Mouse (Mus musculus) kidney, adult 2 months (tissue): ENCODE measurements around the gene Gm49318. TPM values are rescaled to one million over a fixed set of nuclear protein-coding genes. Genes with fewer than 3 reads are reported as not detected.

Experiments used
- DNase-seq: peaks from one replicate; pipeline ENCODE4 v3.0.0; 2021
- H3K27ac ChIP-seq: fragments of 200-500 bp; 2 replicates; pipeline ENCODE4 v1.5.1; 2012; ENCODE audit warnings: low read depth, low read length, control low read depth, inconsistent platforms; ENCODE audit not compliant: insufficient read depth
- H3K27me3 ChIP-seq: fragments of 200-500 bp; replicated peaks from 2 replicates; pipeline ENCODE4 v1.6.1; 2012; ENCODE audit warnings: mild to moderate bottlenecking, moderate library complexity, low read length, inconsistent platforms; ENCODE audit not compliant: control insufficient read depth, insufficient read depth
- H3K36me3 ChIP-seq: fragments of 200-500 bp; 2 replicates; pipeline ENCODE4 v1.6.1; 2012; ENCODE audit warnings: mild to moderate bottlenecking, moderate library complexity, low read length, inconsistent platforms; ENCODE audit not compliant: control insufficient read depth, insufficient read depth
- H3K4me1 ChIP-seq: fragments of 200-500 bp; 2 replicates; pipeline ENCODE4 v1.6.1; 2011; ENCODE audit warnings: low read length; ENCODE audit not compliant: control insufficient read depth, insufficient read depth
- H3K4me3 ChIP-seq: fragments of 200-500 bp; 2 replicates; pipeline ENCODE4 v1.5.1; 2011; ENCODE audit warnings: mild to moderate bottlenecking, low read depth, low read length, control low read depth; ENCODE audit not compliant: insufficient read depth
- CTCF ChIP-seq: fragments of 200-500 bp; conservative IDR thresholded peaks from 2 replicates; pipeline ENCODE4 v1.5.1; 2011; ENCODE audit warnings: low read depth, mild to moderate bottlenecking, control low read depth, low read length, moderate library complexity, mixed read lengths; ENCODE audit not compliant: insufficient read depth, insufficient read length
- POLR2A ChIP-seq: fragments of 200-500 bp; IDR thresholded peaks from one replicate; pipeline ENCODE4 v1.6.1; 2011; ENCODE audit warnings: low read depth, low read length, control low read depth
- WGBS: fragments of 180-500 bp; shearing (Covaris S2); methylation state at CpG from one replicate; pipeline ENCODE4 v1.1.7; 2018; 5-methylcytosine and 5-hydroxymethylcytosine counted together
- polyA plus RNA-seq: library from polyadenylated mRNA; depleted of rRNA; stranded (reverse); fragments of >200 nt; gene quantifications from 2 replicates; pipeline ENCODE4 v1.2.3, GENCODE M21; 2012; rRNA removed

Gm49318 gene
- not detected in 2 replicates for polyA plus RNA-seq

DNA sequence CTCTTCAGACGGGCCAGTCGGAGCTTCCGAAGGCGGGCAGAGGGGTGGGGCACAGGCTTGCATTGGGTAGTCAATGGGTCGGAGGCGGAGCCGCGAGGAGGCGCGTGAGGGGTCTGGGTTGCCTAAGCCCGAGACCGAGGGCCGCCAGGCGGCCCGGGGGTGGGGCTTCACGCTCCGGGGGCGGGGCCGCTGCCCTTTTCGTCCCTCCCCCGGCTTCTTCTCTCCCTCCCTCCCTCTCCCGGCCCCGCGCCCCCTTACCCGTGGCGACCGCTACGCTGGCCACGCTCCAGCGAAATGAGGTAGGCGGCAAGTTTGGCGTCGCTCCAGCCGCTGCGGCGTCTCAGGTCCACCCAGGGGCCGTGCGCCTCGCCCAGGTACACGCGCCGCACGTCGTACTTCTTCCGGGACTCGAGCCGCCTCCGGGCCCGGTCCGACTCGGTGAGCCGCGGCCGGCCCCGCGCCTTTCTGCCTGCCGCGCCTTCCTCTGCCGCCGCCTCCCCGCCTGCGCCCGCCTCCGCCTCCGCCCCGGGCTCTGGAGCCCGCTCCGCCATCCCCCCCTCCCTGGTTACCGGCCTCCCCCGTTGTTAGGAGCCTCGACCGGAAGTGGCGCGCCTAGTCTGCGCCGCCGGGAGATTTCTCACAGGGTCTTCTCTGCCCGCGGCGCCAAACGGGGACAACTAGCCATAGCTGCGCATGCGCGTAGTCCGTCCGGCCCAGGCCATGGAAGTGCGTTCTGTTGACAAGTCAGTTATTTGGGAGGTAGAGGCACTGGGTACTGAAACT is at the start of gene Gm49318, which contains the start of gene Zfp653:
TSS of gene Gm49318 (minus strand) at position 469 of the 783 bp plus-strand sequence.
TSS of gene Zfp653 (minus strand) at position 586 of the 783 bp plus-strand sequence.
- Histone ChIP-seq H3K36me3 (no peaks in the 10 kb centered on the region; the same call in 1 of the 2 replicates), H3K27ac (peak within 1 kb of the TSS; percentile 86), H3K27me3 (no peaks in the 10 kb centered on the region), H3K4me3 (peak within 1 kb of the TSS; percentile 85), H3K4me1 (peaks cover 5% of the 10 kb centered on the region; the same call in 1 of the 2 replicates)
- peak; percentile 99 for DNase-seq
- WGBS, result 1% methylated on average over 83 of the region's 87 CpGs
- TF ChIP-seq CTCF, result no peak
- peak; percentile 62 for TF ChIP-seq POLR2A

GRCm38 (mm10) chr9:22119543-22119942 is 48.5 kb upstream of the Gm49318 start:
- Histone ChIP-seq H3K36me3 (no peaks in the 10 kb centered on the region), H3K27ac (no peak overlapping the region), H3K27me3 (no peaks in the 10 kb centered on the region), H3K4me1 (no peaks in the 10 kb centered on the region), H3K4me3 (no peak overlapping the region)
- WGBS, result 88% methylated on average over 4 of the region's 4 CpGs
- DNase-seq, result peak; percentile 5
- TF ChIP-seq CTCF, result no peak
- no peak for TF ChIP-seq POLR2A

DNA sequence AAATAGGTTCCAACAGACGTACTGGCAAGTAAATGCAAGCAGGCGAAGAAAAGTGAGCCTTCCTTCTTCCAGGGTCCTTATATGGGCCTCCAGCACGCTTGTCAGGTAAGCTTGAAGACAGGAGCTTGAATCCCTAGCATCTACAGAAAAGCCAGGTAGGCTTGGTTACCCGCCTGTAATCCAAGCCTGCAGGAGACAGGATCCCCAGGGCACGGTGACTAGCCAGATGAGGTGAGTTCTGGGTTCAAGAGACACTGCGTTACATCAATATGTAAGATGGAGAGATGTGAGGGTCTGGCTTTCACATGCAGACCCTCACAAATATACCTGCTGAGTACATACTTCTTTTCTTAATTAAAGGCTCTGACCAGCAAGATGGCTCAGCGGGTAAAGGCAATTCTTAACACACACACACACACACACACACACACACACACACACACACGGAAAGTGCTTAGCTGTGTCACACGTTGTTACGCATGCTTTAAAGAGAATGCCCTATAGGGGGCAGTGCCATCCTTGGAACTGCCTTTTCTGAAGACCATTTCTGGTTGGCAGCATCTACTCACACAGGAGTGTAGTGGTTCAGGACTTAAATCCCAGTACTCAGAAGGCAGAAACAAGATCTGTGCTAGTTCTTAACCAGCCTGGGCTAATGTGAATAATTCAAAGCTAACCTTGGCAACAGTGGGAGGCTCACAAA is 46.8 kb upstream of the Gm49318 start:
- Histone ChIP-seq H3K27me3 (no peaks in the 10 kb centered on the region), H3K4me3 (no peak overlapping the region), H3K36me3 (no peaks in the 10 kb centered on the region), H3K4me1 (no peaks in the 10 kb centered on the region), H3K27ac (no peak overlapping the region)
- 31% methylated on average over 10 of the region's 10 CpGs for whole genome bisulfite sequencing
- TF ChIP-seq CTCF (peak; percentile 73), POLR2A (no peak)
- DNase-seq, result peak; percentile 65

DNA sequence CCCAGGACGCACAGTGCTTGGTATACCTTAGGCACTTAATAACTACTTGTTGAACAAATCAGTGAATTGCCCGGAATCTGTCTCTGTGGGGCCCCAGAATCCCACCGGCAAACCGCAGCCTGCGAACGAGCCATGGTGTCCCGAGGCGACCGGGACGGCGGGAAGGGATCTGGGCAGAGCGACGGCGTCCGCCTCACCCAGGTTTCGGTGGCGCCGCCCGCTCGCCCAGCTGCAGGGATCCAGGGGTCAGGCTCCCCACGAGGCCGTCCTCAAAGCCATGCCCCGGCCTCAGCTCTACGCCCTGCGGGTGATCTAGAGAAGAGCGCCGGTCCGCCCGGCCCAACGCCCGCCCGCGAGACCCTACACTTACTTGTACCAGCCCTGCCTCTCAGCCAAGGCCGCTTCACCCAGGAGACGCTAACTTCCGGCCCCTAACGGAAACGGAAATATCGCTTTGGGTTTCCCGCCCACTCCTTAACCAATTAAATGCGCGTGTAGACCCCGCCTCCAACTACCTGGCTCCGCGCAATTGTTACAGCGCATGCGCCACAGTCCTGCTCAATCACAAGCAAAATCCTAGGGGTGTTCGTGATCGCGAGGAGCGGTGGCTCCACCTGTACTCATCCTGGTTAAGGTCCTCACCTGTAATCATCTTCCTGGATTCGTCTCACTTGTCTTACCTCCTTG is 45.8 kb upstream of the Gm49318 start, which contains the start of gene Elof1:
TSS of gene Elof1 (minus strand) at position 433 of the 687 bp plus-strand sequence.
- WGBS, result under 1% methylated on average over 52 of the region's 52 CpGs
- Histone ChIP-seq H3K27me3 (no peaks in the 10 kb centered on the region), H3K36me3 (no peaks in the 10 kb centered on the region), H3K4me3 (peak within 1 kb of the TSS; percentile 72), H3K27ac (no peak within 1 kb of the TSS), H3K4me1 (no peaks in the 10 kb centered on the region)
- TF ChIP-seq CTCF (no peak), POLR2A (peak; percentile 42)
- DNase-seq, result peak; percentile 98

GRCm38 (mm10) chr9:22116086-22116485 is 45.0 kb upstream of the Gm49318 start:
- Histone ChIP-seq H3K27ac (no peak overlapping the region), H3K4me3 (peak overlapping the region; percentile 72), H3K36me3 (no peaks in the 10 kb centered on the region), H3K4me1 (no peaks in the 10 kb centered on the region), H3K27me3 (no peaks in the 10 kb centered on the region)
- TF ChIP-seq CTCF (no peak), POLR2A (no peak)
- 12% methylated on average over 15 of the region's 15 CpGs for WGBS
- no peak for DNase-seq

GRCm38 (mm10) chr9:22115635-22116034 is 44.6 kb upstream of the Gm49318 start:
- no peak overlapping the region for H3K27ac ChIP-seq
- H3K36me3 ChIP-seq, result no peaks in the 10 kb centered on the region
- WGBS, result 89% methylated on average over 4 of the region's 4 CpGs
- DNase-seq, result no peak
- no peaks in the 10 kb centered on the region for H3K27me3 ChIP-seq
- H3K4me3 ChIP-seq, result no peak overlapping the region
- no peaks in the 10 kb centered on the region for H3K4me1 ChIP-seq
- TF ChIP-seq POLR2A, result no peak
